Mouse (Mus musculus): Measurements from ENCODE around the gene Cntrl. TPM values are rescaled to one million over a fixed set of nuclear protein-coding genes. Genes with fewer than 3 reads are reported as not detected.

Cntrl gene
- polyA plus RNA-seq, 1 experiment from 2014 or later = 21.3 TPM

GRCm38 (mm10) chr2:35131991-35132661, 22.8 kb downstream of the Cntrl start:
- H3K4me2 ChIP-seq (replicated peaks) = peak overlapping the region; percentile 56
- H3K9ac ChIP-seq = peak overlapping the region; percentile 45; the same call in 1 of the 2 replicates
- H3K4me1 ChIP-seq = peaks cover 9% of the 10 kb centered on the region
- H3K36me3 ChIP-seq = peaks cover 23% of the 10 kb centered on the region
- under 1% methylated on average over 21 of the region's 21 CpGs for WGBS
- peak; percentile 96 for ATAC-seq (ENCODE audit: low FRiP score)
- H3K9me3 ChIP-seq (replicated peaks) = no peaks in the 10 kb centered on the region
- no peaks in the 10 kb centered on the region for H3K27me3 ChIP-seq
- peak overlapping the region; percentile 38 for H3K4me3 ChIP-seq
- peak overlapping the region; percentile 44 for H3K27ac ChIP-seq

- no peak for ATAC-seq (ENCODE audit: low FRiP score)
- H3K4me3 ChIP-seq = peak overlapping the region; percentile 38
- 13% methylated on average over 5 of the region's 5 CpGs for WGBS
- H3K27me3 ChIP-seq = no peaks in the 10 kb centered on the region
- H3K9ac ChIP-seq = peak overlapping the region; percentile 45
- H3K27ac ChIP-seq = no peak overlapping the region
- peaks cover 9% of the 10 kb centered on the region for H3K4me1 ChIP-seq
- no peaks in the 10 kb centered on the region for H3K9me3 ChIP-seq (replicated peaks)
- peak overlapping the region; percentile 56 for H3K4me2 ChIP-seq (replicated peaks)
- peaks cover 25% of the 10 kb centered on the region for H3K36me3 ChIP-seq
Measured at GRCm38 (mm10) chr2:35132662-35133055, 23.4 kb downstream of the Cntrl start.

GRCm38 (mm10) chr2:35133891-35134290, 24.6 kb downstream of the Cntrl start:
- Histone ChIP-seq H3K4me1 (peaks cover 9% of the 10 kb centered on the region), H3K27ac (no peak overlapping the region), H3K9me3 (replicated peaks) (no peaks in the 10 kb centered on the region), H3K36me3 (peaks cover 29% of the 10 kb centered on the region), H3K4me2 (replicated peaks) (no peak overlapping the region), H3K4me3 (no peak overlapping the region), H3K9ac (no peak overlapping the region), H3K27me3 (no peaks in the 10 kb centered on the region)
- 87% methylated on average over 5 of the region's 5 CpGs for WGBS
- no peak for ATAC-seq (ENCODE audit: low FRiP score)

GRCm38 (mm10) chr2:35138576-35138975, 29.3 kb downstream of the Cntrl start:
- H3K36me3 ChIP-seq = peaks cover 66% of the 10 kb centered on the region
- no peak overlapping the region for H3K9ac ChIP-seq

GRCm38 (mm10) chr2:35141673-35142072, 32.4 kb downstream of the Cntrl start:
- no peak overlapping the region for H3K4me2 ChIP-seq (replicated peaks)
- H3K9ac ChIP-seq = no peak overlapping the region
- peaks cover 84% of the 10 kb centered on the region for H3K36me3 ChIP-seq
- 98% methylated on average over 3 of the region's 3 CpGs for WGBS
- H3K4me1 ChIP-seq = no peaks in the 10 kb centered on the region
- H3K27me3 ChIP-seq = no peaks in the 10 kb centered on the region
- no peak overlapping the region for H3K4me3 ChIP-seq
- ATAC-seq (ENCODE audit: low FRiP score) = no peak
- H3K27ac ChIP-seq = no peak overlapping the region
- H3K9me3 ChIP-seq (replicated peaks) = no peaks in the 10 kb centered on the region

More at GRCm38 (mm10) chr2:35138576-35138975, 29.3 kb downstream of the Cntrl start:
- Histone ChIP-seq H3K4me2 (replicated peaks) (no peak overlapping the region), H3K4me1 (no peaks in the 10 kb centered on the region), H3K27me3 (no peaks in the 10 kb centered on the region), H3K9me3 (replicated peaks) (no peaks in the 10 kb centered on the region), H3K27ac (no peak overlapping the region), H3K4me3 (no peak overlapping the region)
- ATAC-seq (ENCODE audit: low FRiP score) = no peak
- WGBS = 94% methylated on average over 1 of the region's 1 CpGs

- H3K9me3 ChIP-seq (replicated peaks) = no peaks in the 10 kb centered on the region
- H3K4me2 ChIP-seq (replicated peaks) = no peak overlapping the region
- peaks cover 88% of the 10 kb centered on the region for H3K36me3 ChIP-seq
- H3K9ac ChIP-seq = no peak overlapping the region
- H3K27ac ChIP-seq = no peak overlapping the region
- H3K4me3 ChIP-seq = no peak overlapping the region
- no peaks in the 10 kb centered on the region for H3K4me1 ChIP-seq
- WGBS = 94% methylated on average over 10 of the region's 10 CpGs
- no peaks in the 10 kb centered on the region for H3K27me3 ChIP-seq
- ATAC-seq (ENCODE audit: low FRiP score) = no peak
Measured at GRCm38 (mm10) chr2:35148806-35149205, 39.5 kb downstream of the Cntrl start.

GRCm38 (mm10) chr2:35151303-35151882, 42.1 kb downstream of the Cntrl start:
- ATAC-seq (ENCODE audit: low FRiP score) = no peak
- Histone ChIP-seq H3K4me1 (no peaks in the 10 kb centered on the region), H3K27ac (no peak overlapping the region), H3K4me3 (no peak overlapping the region), H3K4me2 (replicated peaks) (no peak overlapping the region), H3K9ac (no peak overlapping the region), H3K36me3 (peaks cover 92% of the 10 kb centered on the region), H3K27me3 (no peaks in the 10 kb centered on the region), H3K9me3 (replicated peaks) (no peaks in the 10 kb centered on the region)
- 95% methylated on average over 13 of the region's 13 CpGs for WGBS

GRCm38 (mm10) chr2:35153179-35153578, 43.9 kb downstream of the Cntrl start:
- ATAC-seq (ENCODE audit: low FRiP score) = no peak
- peaks cover 82% of the 10 kb centered on the region for H3K36me3 ChIP-seq

GRCm38 (mm10) chr2:35153844-35154554, 44.7 kb downstream of the Cntrl start:
- Histone ChIP-seq H3K4me2 (replicated peaks) (no peak overlapping the region), H3K4me3 (no peak overlapping the region), H3K36me3 (peaks cover 82% of the 10 kb centered on the region), H3K9me3 (replicated peaks) (no peaks in the 10 kb centered on the region), H3K4me1 (no peaks in the 10 kb centered on the region), H3K27me3 (no peaks in the 10 kb centered on the region), H3K27ac (no peak overlapping the region), H3K9ac (no peak overlapping the region)
- 89% methylated on average over 8 of the region's 8 CpGs for WGBS
- no peak for ATAC-seq (ENCODE audit: low FRiP score)

More at GRCm38 (mm10) chr2:35153179-35153578, 43.9 kb downstream of the Cntrl start:
- Histone ChIP-seq H3K9ac (no peak overlapping the region), H3K27me3 (no peaks in the 10 kb centered on the region), H3K4me3 (no peak overlapping the region), H3K9me3 (replicated peaks) (no peaks in the 10 kb centered on the region), H3K27ac (no peak overlapping the region), H3K4me1 (no peaks in the 10 kb centered on the region), H3K4me2 (replicated peaks) (no peak overlapping the region)
- WGBS = 92% methylated on average over 6 of the region's 6 CpGs

- H3K36me3 ChIP-seq = peaks cover 72% of the 10 kb centered on the region
- H3K9me3 ChIP-seq (replicated peaks) = no peaks in the 10 kb centered on the region
- H3K4me1 ChIP-seq = no peaks in the 10 kb centered on the region
- H3K27me3 ChIP-seq = no peaks in the 10 kb centered on the region
- no peak overlapping the region for H3K4me2 ChIP-seq (replicated peaks)
- H3K27ac ChIP-seq = no peak overlapping the region
- no peak overlapping the region for H3K4me3 ChIP-seq
- WGBS = 80% methylated on average over 2 of the region's 2 CpGs
- no peak for ATAC-seq (ENCODE audit: low FRiP score)
- H3K9ac ChIP-seq = no peak overlapping the region
Measured at GRCm38 (mm10) chr2:35156985-35157384, 47.7 kb downstream of the Cntrl start.

GRCm38 (mm10) chr2:35157836-35158235, 48.5 kb downstream of the Cntrl start:
- Histone ChIP-seq H3K9me3 (replicated peaks) (no peaks in the 10 kb centered on the region), H3K4me3 (no peak overlapping the region), H3K27me3 (no peaks in the 10 kb centered on the region), H3K27ac (no peak overlapping the region), H3K4me2 (replicated peaks) (no peak overlapping the region), H3K36me3 (peaks cover 72% of the 10 kb centered on the region), H3K4me1 (no peaks in the 10 kb centered on the region), H3K9ac (no peak overlapping the region)
- ATAC-seq (ENCODE audit: low FRiP score) = no peak
- 94% methylated on average over 7 of the region's 7 CpGs for WGBS

GRCm38 (mm10) chr2:35158358-35158757, 49.1 kb downstream of the Cntrl start:
- H3K4me2 ChIP-seq (replicated peaks) = no peak overlapping the region
- no peak overlapping the region for H3K27ac ChIP-seq
- no peaks in the 10 kb centered on the region for H3K4me1 ChIP-seq
- no peak for ATAC-seq (ENCODE audit: low FRiP score)
- no peak overlapping the region for H3K4me3 ChIP-seq
- peaks cover 72% of the 10 kb centered on the region for H3K36me3 ChIP-seq
- no peak overlapping the region for H3K9ac ChIP-seq
- H3K9me3 ChIP-seq (replicated peaks) = no peaks in the 10 kb centered on the region
- H3K27me3 ChIP-seq = no peaks in the 10 kb centered on the region
- WGBS = 88% methylated on average over 3 of the region's 3 CpGs
